Mouse (Mus musculus): ENCODE results near the gene Chad. TPM values are rescaled to one million over a fixed set of nuclear protein-coding genes. Genes with fewer than 3 reads are reported as not detected.

Chad gene
- polyA plus RNA-seq, 1 experiment from 2014 or later, result 29.0 TPM

DNA sequence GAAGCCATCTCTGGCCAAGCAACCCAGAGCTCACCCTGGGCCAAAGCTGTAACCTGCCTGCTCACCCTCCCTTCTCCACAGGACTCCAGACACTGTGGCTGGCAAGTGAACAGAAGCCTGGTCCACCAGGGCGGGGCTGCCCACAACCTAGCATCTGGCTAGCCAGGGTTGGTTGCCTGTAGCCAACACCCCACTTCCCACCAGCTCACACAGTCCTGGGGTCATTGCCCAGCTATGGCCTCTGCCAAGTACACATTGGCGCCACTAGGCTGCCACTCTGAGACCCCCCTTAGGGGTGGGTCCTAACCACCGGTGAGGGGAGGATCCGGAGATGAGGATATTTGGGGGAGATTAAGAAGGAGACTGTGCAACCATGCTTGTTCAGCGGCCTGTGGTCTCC lies 1.0 kb upstream of the Chad start:
- H3K9ac ChIP-seq (replicated peaks; ENCODE audit: low read depth), result no peak overlapping the region
- H3K9me3 ChIP-seq (ENCODE audit: low read length), result no peaks in the 10 kb centered on the region
- H3K27ac ChIP-seq (ENCODE audit: low read length), result no peak overlapping the region
- no peak overlapping the region for H3K4me3 ChIP-seq (ENCODE audit: low read depth, low read length)
- H3K4me2 ChIP-seq (replicated peaks; ENCODE audit: low read depth, low read length), result peak overlapping the region; percentile 55
- H3K36me3 ChIP-seq (ENCODE audit: insufficient read depth, low read length), result no peaks in the 10 kb centered on the region
- 50% methylated on average over 5 of the region's 5 CpGs for WGBS
- no peak for TF ChIP-seq EP300 (IDR thresholded peaks at IDR 0.05)
- no peak for TF ChIP-seq CTCF (IDR thresholded peaks at IDR 0.05)
- ATAC-seq (peak; percentile 14; the same call in 1 of the 2 replicates), DNase-seq (ENCODE audit: low spot score) (no peak)
- peaks cover 12% of the 10 kb centered on the region; the same call in 1 of the 2 replicates for H3K4me1 ChIP-seq (ENCODE audit: insufficient read depth, low read depth, low read length)
- no peaks in the 10 kb centered on the region for H3K27me3 ChIP-seq (replicated peaks; ENCODE audit: insufficient read depth, low read length)

GRCm38 (mm10) chr11:94565151-94565479 lies 268 bp downstream of the Chad start:
- H3K4me1 ChIP-seq (ENCODE audit: insufficient read depth, low read depth, low read length), result peaks cover 12% of the 10 kb centered on the region; the same call in 1 of the 2 replicates
- H3K9me3 ChIP-seq (ENCODE audit: low read length), result no peaks in the 10 kb centered on the region
- WGBS, result 27% methylated on average over 16 of the region's 16 CpGs
- TF ChIP-seq EP300 (IDR thresholded peaks at IDR 0.05), result no peak
- TF ChIP-seq CTCF (IDR thresholded peaks at IDR 0.05), result peak; percentile 62
- peak overlapping the region; percentile 26; the same call in 1 of the 2 replicates for H3K27ac ChIP-seq (ENCODE audit: low read length)
- peak overlapping the region; percentile 55 for H3K4me2 ChIP-seq (replicated peaks; ENCODE audit: low read depth, low read length)
- no peaks in the 10 kb centered on the region for H3K36me3 ChIP-seq (ENCODE audit: insufficient read depth, low read length)
- peak overlapping the region; percentile 23; the same call in 1 of the 2 replicates for H3K4me3 ChIP-seq (ENCODE audit: low read depth, low read length)
- DNase-seq (ENCODE audit: low spot score), result peak; percentile 49
- 0 out of 2 replicates have a peak overlapping the region, but pooled peaks have one; percentile 29 for H3K9ac ChIP-seq (replicated peaks; ENCODE audit: low read depth)
- no peaks in the 10 kb centered on the region for H3K27me3 ChIP-seq (replicated peaks; ENCODE audit: insufficient read depth, low read length)
- peak; percentile 65 for ATAC-seq

DNA sequence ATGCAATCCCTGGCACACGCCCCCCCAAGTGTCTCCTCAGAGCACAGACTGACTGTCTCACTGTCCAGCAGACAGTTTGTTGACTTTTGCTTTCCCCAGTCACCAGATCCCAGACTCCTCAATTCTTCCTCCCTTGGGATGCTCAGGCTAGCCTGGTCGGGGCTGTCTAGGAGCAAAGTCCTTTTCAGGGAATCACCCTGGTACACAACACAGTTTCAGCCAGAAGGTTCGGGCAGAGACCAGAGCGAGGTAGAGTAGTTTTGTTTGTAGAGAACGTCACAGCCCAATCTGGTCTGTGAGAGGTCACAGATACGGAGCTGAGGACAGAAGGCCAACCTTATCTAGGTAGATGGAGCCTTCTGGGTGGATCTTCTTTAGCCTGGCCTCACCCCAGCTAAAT lies 1.7 kb downstream of the Chad start:
- ATAC-seq, result no peak
- TF ChIP-seq EP300 (IDR thresholded peaks at IDR 0.05) (no peak), CTCF (IDR thresholded peaks at IDR 0.05) (no peak)
- no peak overlapping the region for H3K4me3 ChIP-seq (ENCODE audit: low read depth, low read length)
- peaks cover 12% of the 10 kb centered on the region; the same call in 1 of the 2 replicates for H3K4me1 ChIP-seq (ENCODE audit: insufficient read depth, low read depth, low read length)
- no peak overlapping the region for H3K9ac ChIP-seq (replicated peaks; ENCODE audit: low read depth)
- H3K4me2 ChIP-seq (replicated peaks; ENCODE audit: low read depth, low read length), result no peak overlapping the region
- no peaks in the 10 kb centered on the region for H3K36me3 ChIP-seq (ENCODE audit: insufficient read depth, low read length)
- H3K27me3 ChIP-seq (replicated peaks; ENCODE audit: insufficient read depth, low read length), result no peaks in the 10 kb centered on the region
- no peaks in the 10 kb centered on the region for H3K9me3 ChIP-seq (ENCODE audit: low read length)
- 62% methylated on average over 6 of the region's 6 CpGs for WGBS
- DNase-seq (ENCODE audit: low spot score), result no peak
- H3K27ac ChIP-seq (ENCODE audit: low read length), result no peak overlapping the region

- H3K36me3 ChIP-seq (ENCODE audit: insufficient read depth, low read length), result no peaks in the 10 kb centered on the region
- H3K4me1 ChIP-seq (ENCODE audit: insufficient read depth, low read depth, low read length), result peaks cover 12% of the 10 kb centered on the region; the same call in 1 of the 2 replicates
- no peak overlapping the region for H3K27ac ChIP-seq (ENCODE audit: low read length)
- no peaks in the 10 kb centered on the region for H3K27me3 ChIP-seq (replicated peaks; ENCODE audit: insufficient read depth, low read length)
- no peak overlapping the region for H3K4me3 ChIP-seq (ENCODE audit: low read depth, low read length)
- ATAC-seq (no peak), DNase-seq (ENCODE audit: low spot score) (no peak)
- WGBS, result 82% methylated on average over 6 of the region's 7 CpGs
- no peak overlapping the region for H3K9ac ChIP-seq (replicated peaks; ENCODE audit: low read depth)
- no peak overlapping the region for H3K4me2 ChIP-seq (replicated peaks; ENCODE audit: low read depth, low read length)
- TF ChIP-seq EP300 (IDR thresholded peaks at IDR 0.05), result no peak
- TF ChIP-seq CTCF (IDR thresholded peaks at IDR 0.05), result no peak
- H3K9me3 ChIP-seq (ENCODE audit: low read length), result no peaks in the 10 kb centered on the region
Measured at GRCm38 (mm10) chr11:94567326-94567725, 2.5 kb downstream of the Chad start.

- Histone ChIP-seq H3K4me1 (ENCODE audit: insufficient read depth, low read depth, low read length) (no peaks in the 10 kb centered on the region), H3K4me3 (ENCODE audit: low read depth, low read length) (no peak overlapping the region), H3K36me3 (ENCODE audit: insufficient read depth, low read length) (no peaks in the 10 kb centered on the region), H3K27ac (ENCODE audit: low read length) (peak overlapping the region; percentile 62), H3K27me3 (replicated peaks; ENCODE audit: insufficient read depth, low read length) (no peaks in the 10 kb centered on the region), H3K9ac (replicated peaks; ENCODE audit: low read depth) (no peak overlapping the region), H3K9me3 (ENCODE audit: low read length) (no peaks in the 10 kb centered on the region), H3K4me2 (replicated peaks; ENCODE audit: low read depth, low read length) (no peak overlapping the region)
- peak; percentile 56 for DNase-seq (ENCODE audit: low spot score)
- TF ChIP-seq EP300 (IDR thresholded peaks at IDR 0.05), result no peak
- no peak for TF ChIP-seq CTCF (IDR thresholded peaks at IDR 0.05)
- WGBS, result 51% methylated on average over 9 of the region's 9 CpGs
- peak; percentile 80 for ATAC-seq
Measured at GRCm38 (mm10) chr11:94570612-94571011, 5.8 kb downstream of the Chad start.

GRCm38 (mm10) chr11:94571850-94572249 lies 7.0 kb downstream of the Chad start:
- TF ChIP-seq CTCF (IDR thresholded peaks at IDR 0.05), result no peak
- TF ChIP-seq EP300 (IDR thresholded peaks at IDR 0.05), result no peak
- no peak overlapping the region for H3K9ac ChIP-seq (replicated peaks; ENCODE audit: low read depth)
- no peak for ATAC-seq
- H3K27ac ChIP-seq (ENCODE audit: low read length), result no peak overlapping the region
- H3K27me3 ChIP-seq (replicated peaks; ENCODE audit: insufficient read depth, low read length), result no peaks in the 10 kb centered on the region
- no peak overlapping the region for H3K4me2 ChIP-seq (replicated peaks; ENCODE audit: low read depth, low read length)
- H3K4me3 ChIP-seq (ENCODE audit: low read depth, low read length), result no peak overlapping the region
- DNase-seq (ENCODE audit: low spot score), result no peak
- no peaks in the 10 kb centered on the region for H3K9me3 ChIP-seq (ENCODE audit: low read length)
- H3K36me3 ChIP-seq (ENCODE audit: insufficient read depth, low read length), result no peaks in the 10 kb centered on the region
- 95% methylated on average over 1 of the region's 1 CpGs for whole genome bisulfite sequencing
- no peaks in the 10 kb centered on the region for H3K4me1 ChIP-seq (ENCODE audit: insufficient read depth, low read depth, low read length)

GRCm38 (mm10) chr11:94574560-94574959 lies 9.7 kb downstream of the Chad start:
- Histone ChIP-seq H3K4me2 (replicated peaks; ENCODE audit: low read depth, low read length) (no peak overlapping the region), H3K9me3 (ENCODE audit: low read length) (no peaks in the 10 kb centered on the region), H3K4me1 (ENCODE audit: insufficient read depth, low read depth, low read length) (no peaks in the 10 kb centered on the region), H3K4me3 (ENCODE audit: low read depth, low read length) (no peak overlapping the region), H3K27ac (ENCODE audit: low read length) (no peak overlapping the region), H3K9ac (replicated peaks; ENCODE audit: low read depth) (no peak overlapping the region), H3K36me3 (ENCODE audit: insufficient read depth, low read length) (no peaks in the 10 kb centered on the region), H3K27me3 (replicated peaks; ENCODE audit: insufficient read depth, low read length) (no peaks in the 10 kb centered on the region)
- DNase-seq (ENCODE audit: low spot score) (peak; percentile 38), ATAC-seq (no peak)
- 20% methylated on average over 7 of the region's 7 CpGs for WGBS
- TF ChIP-seq CTCF (IDR thresholded peaks at IDR 0.05), result peak; percentile 39
- TF ChIP-seq EP300 (IDR thresholded peaks at IDR 0.05), result no peak
